ENCODE assay signal across 19 mouse cellular contexts in genomic region chr8:91709768-91710167, GRCm38 (mm10).
DNase-seq lines count a peak whose midpoint lies in the region; ATAC-seq lines count a peak whose summit lies in the region.
"Had no signal": no experiment of that assay in that cellular context is flagged by ENCODE, and none has a peak within 500 bp of the region (broad histone marks: within the 10 kb centered on the region; RNA-seq: fewer than 3 reads in every experiment).

No protein-coding gene starts in this region.

- intact Hi-C loops in left cerebral cortex, postnatal 4 days (cut with DNase I) = no loop called here

- 15% methylated on average over 7 of the region's 7 CpGs for WGBS in forebrain, embryonic 14.5 days
- 9% methylated on average over 7 of the region's 7 CpGs for WGBS in forebrain, embryonic 16.5 days

- no peak overlapping the region for H3K9ac ChIP-seq in forebrain, embryonic 14.5 days (ENCODE audit: low read length)
- no peak overlapping the region for H3K9ac ChIP-seq in forebrain, embryonic 16.5 days (replicated peaks; ENCODE audit: low read depth, low read length)
- H3K9ac ChIP-seq: embryonic facial prominence, embryonic 15.5 days; forebrain, embryonic 12.5 days; heart, embryonic 15.5 days had no signal

- H3K4me2 ChIP-seq in forebrain, embryonic 14.5 days (ENCODE audit: low read length) = no peak overlapping the region
- H3K4me2 ChIP-seq in forebrain, embryonic 16.5 days (ENCODE audit: low read length) = no peak overlapping the region
- H3K4me2 ChIP-seq: embryonic facial prominence, embryonic 15.5 days; forebrain, embryonic 12.5 days; heart, embryonic 15.5 days had no signal

- peak; percentile 64 for DNase-seq in forebrain, embryonic 14.5 days (ENCODE audit: low spot score)
- DNase-seq in left cerebral cortex, postnatal 4 days = peak; percentile 10
- DNase-seq in left cerebral cortex, adult 8-10 months (ENCODE audit: low spot score in 2 of 2) = no peak
- DNase-seq in retina, postnatal 1 day = peak; percentile 41
- no peak for DNase-seq in retina, embryonic 14.5 days (ENCODE audit: low spot score)
- DNase-seq in thymus, postnatal 36 days = no peak
- no peak for DNase-seq in cerebellum, postnatal 4 days (ENCODE audit: low spot score in 2 of 2)
- DNase-seq: cerebellum, postnatal 36 days; heart, adult 18-20 months; layer of hippocampus, adult 9-11 months; lung, adult 18-20 months; right cerebral cortex, adult 18-20 months; thymus, postnatal 25 days had no signal

- H3K9me3 ChIP-seq in forebrain, embryonic 14.5 days (replicated peaks; ENCODE audit: control insufficient read depth, low read length) = no peaks in the 10 kb centered on the region
- no peaks in the 10 kb centered on the region for H3K9me3 ChIP-seq in forebrain, embryonic 16.5 days (ENCODE audit: control insufficient read depth, low read length)
- H3K9me3 ChIP-seq: embryonic facial prominence, embryonic 15.5 days; forebrain, embryonic 12.5 days; heart, embryonic 15.5 days had no signal

- ATAC-seq in forebrain, embryonic 14.5 days = no peak; the same call in 1 of the 2 replicates
- ATAC-seq in forebrain, embryonic 16.5 days = no peak

- peaks cover 27% of the 10 kb centered on the region for H3K4me1 ChIP-seq in forebrain, embryonic 14.5 days (ENCODE audit: control insufficient read depth, insufficient read depth, low read length)
- H3K4me1 ChIP-seq in forebrain, embryonic 16.5 days (replicated peaks; ENCODE audit: control insufficient read depth, insufficient read depth, low read length) = peaks cover 28% of the 10 kb centered on the region

- no peak overlapping the region for H3K27ac ChIP-seq in forebrain, embryonic 14.5 days (ENCODE audit: low read depth, low read length)
- no peak overlapping the region for H3K27ac ChIP-seq in forebrain, embryonic 16.5 days (ENCODE audit: low read length)
- H3K27ac ChIP-seq: embryonic facial prominence, embryonic 15.5 days; forebrain, embryonic 12.5 days; heart, embryonic 15.5 days; kidney, postnatal 0 days; macrophage had no signal

- H3K27me3 ChIP-seq in forebrain, embryonic 14.5 days (replicated peaks; ENCODE audit: control insufficient read depth, insufficient read depth, low read length) = peaks cover 25% of the 10 kb centered on the region
- H3K27me3 ChIP-seq in forebrain, embryonic 16.5 days (replicated peaks; ENCODE audit: control insufficient read depth, insufficient read depth, low read length) = peaks cover 9% of the 10 kb centered on the region
- H3K27me3 ChIP-seq: heart, embryonic 15.5 days had no signal

- H3K36me3 ChIP-seq in forebrain, embryonic 14.5 days (ENCODE audit: control insufficient read depth, insufficient read depth, low read length) = no peaks in the 10 kb centered on the region
- no peaks in the 10 kb centered on the region for H3K36me3 ChIP-seq in forebrain, embryonic 16.5 days (ENCODE audit: control insufficient read depth, insufficient read depth)
- H3K36me3 ChIP-seq: embryonic facial prominence, embryonic 15.5 days; forebrain, embryonic 12.5 days; heart, embryonic 15.5 days had no signal

- H3K4me3 ChIP-seq in forebrain, embryonic 14.5 days (ENCODE audit: low read depth, low read length) = no peak overlapping the region
- no peak overlapping the region for H3K4me3 ChIP-seq in forebrain, embryonic 16.5 days (replicated peaks; ENCODE audit: low read length)
- H3K4me3 ChIP-seq: embryonic facial prominence, embryonic 15.5 days; forebrain, embryonic 12.5 days; heart, embryonic 15.5 days had no signal

Comparison
In these comparisons a context has a peak if more than half of its experiments do, and no peak if none do; other contexts are left out.
1. DNase-seq: peak in forebrain, embryonic 14.5 days (single experiment), left cerebral cortex, postnatal 4 days (single experiment) and retina, postnatal 1 day (single experiment); none in left cerebral cortex, adult 8-10 months (0 of 2), retina, embryonic 14.5 days (single experiment), thymus, postnatal 36 days (0 of 2) and cerebellum, postnatal 4 days (0 of 2).